Mouse (Mus musculus): ENCODE results near the gene Gm28778. TPM values are rescaled to one million over a fixed set of nuclear protein-coding genes. Genes with fewer than 3 reads are reported as not detected.
"Not testable (repeated sequence)": the region's sequence is repeated elsewhere in the genome, so short reads cannot be mapped to it uniquely, and the experiment has no call there.

Gene Gm28778
- polyA plus RNA-seq (2014; fragmentation: Nextera tagmentation; extraction: Ambion mirVana) = not detected in 2 replicates

GRCm38 (mm10) chr1:53296581-53297383 lies at the start of gene Gm28778, which contains the start of the genes Pms1 and Ormdl1:
TSS of gene Gm28778 (plus strand) at chr1:53297111.
TSS of gene Pms1 (minus strand) at chr1:53297018.
TSS of gene Ormdl1 (plus strand) at chr1:53297095.
- ATAC-seq (ENCODE audit: low FRiP score) (peak; percentile 100), DNase-seq (ENCODE audit: low spot score) (peak; percentile 95)
- H3K4me1 ChIP-seq (replicated peaks; ENCODE audit: control insufficient read depth, insufficient read depth, low read length) = peaks cover 5% of the 10 kb centered on the region; the same call in 1 of the 2 replicates
- peak within 1 kb of the TSS; percentile 84 for H3K4me3 ChIP-seq (replicated peaks; ENCODE audit: low read length)
- H3K4me2 ChIP-seq (replicated peaks) = peak within 1 kb of the TSS; percentile 77
- under 1% methylated on average over 66 of the region's 66 CpGs for WGBS
- H3K36me3 ChIP-seq (replicated peaks; ENCODE audit: control insufficient read depth, insufficient read depth) = no peaks in the 10 kb centered on the region; the same call in 1 of the 2 replicates
- H3K27ac ChIP-seq = peak within 1 kb of the TSS; percentile 79
- no peaks in the 10 kb centered on the region for H3K9me3 ChIP-seq (ENCODE audit: control insufficient read depth, low read length)
- H3K9ac ChIP-seq = peak within 1 kb of the TSS; percentile 74
- H3K27me3 ChIP-seq (ENCODE audit: control insufficient read depth, insufficient read depth, low read length) = no peaks in the 10 kb centered on the region

DNA sequence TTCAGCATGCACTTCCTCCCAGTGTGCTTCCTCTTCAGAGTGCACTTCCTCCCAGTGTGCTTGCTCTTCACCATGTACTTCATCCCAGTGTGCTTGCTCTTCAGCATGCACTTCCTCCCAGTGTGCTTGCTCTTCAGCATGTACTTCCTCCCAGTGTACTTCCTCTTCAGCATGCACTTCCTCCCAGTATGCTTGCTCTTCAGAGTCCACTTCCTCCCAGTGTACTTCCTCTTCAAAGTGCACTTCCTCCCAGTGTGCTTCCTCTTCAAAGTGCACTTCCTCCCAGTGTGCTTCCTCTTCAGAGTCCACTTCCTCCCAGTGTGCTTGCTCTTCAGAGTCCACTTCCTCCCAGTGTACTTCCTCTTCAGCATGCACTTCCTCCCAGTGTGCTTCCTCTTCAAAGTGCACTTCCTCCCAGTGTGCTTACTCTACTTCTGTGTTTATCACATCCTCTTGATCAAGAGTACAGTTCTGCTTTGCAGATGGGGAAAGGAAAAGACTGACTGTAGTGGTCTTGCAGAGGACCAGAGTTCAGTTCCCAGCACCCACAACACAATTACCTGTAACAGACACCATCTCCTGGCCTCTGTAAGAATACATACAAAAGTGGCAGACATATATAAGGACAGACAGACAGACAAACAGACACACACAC lies 31.8 kb upstream of the Gm28778 start:
- ATAC-seq (ENCODE audit: low FRiP score); H3K4me3 ChIP-seq (replicated peaks; ENCODE audit: low read length); H3K9ac ChIP-seq; H3K9me3 ChIP-seq (ENCODE audit: control insufficient read depth, low read length); H3K27me3 ChIP-seq (ENCODE audit: control insufficient read depth, insufficient read depth, low read length); DNase-seq (ENCODE audit: low spot score); H3K27ac ChIP-seq; H3K4me1 ChIP-seq (replicated peaks; ENCODE audit: control insufficient read depth, insufficient read depth, low read length); H3K4me2 ChIP-seq (replicated peaks); H3K36me3 ChIP-seq (replicated peaks; ENCODE audit: control insufficient read depth, insufficient read depth): not testable (repeated sequence)

DNA sequence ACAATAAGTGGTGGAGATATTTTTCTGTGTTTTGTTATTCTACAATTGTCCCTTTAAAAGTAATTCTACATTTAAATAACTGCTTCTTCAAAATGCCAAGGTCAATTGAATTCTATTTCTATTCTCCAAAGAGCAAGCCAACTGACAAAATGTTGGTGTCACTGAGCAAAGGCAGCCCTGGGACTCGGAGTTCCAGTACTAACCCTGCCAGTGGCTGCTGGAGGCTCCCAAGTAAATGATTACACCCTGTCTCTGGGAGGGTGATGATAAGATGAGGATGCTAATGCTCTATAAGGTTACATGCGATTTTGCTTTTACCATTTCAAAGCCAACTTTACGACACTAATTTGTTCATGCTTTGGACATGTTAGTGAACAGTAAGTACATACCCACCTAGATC lies 27.0 kb upstream of the Gm28778 start:
- Histone ChIP-seq H3K9ac (no peak overlapping the region), H3K9me3 (ENCODE audit: control insufficient read depth, low read length) (no peaks in the 10 kb centered on the region), H3K27ac (no peak overlapping the region), H3K36me3 (replicated peaks; ENCODE audit: control insufficient read depth, insufficient read depth) (no peaks in the 10 kb centered on the region), H3K4me3 (replicated peaks; ENCODE audit: low read length) (no peak overlapping the region), H3K27me3 (ENCODE audit: control insufficient read depth, insufficient read depth, low read length) (no peaks in the 10 kb centered on the region), H3K4me1 (replicated peaks; ENCODE audit: control insufficient read depth, insufficient read depth, low read length) (no peaks in the 10 kb centered on the region), H3K4me2 (replicated peaks) (no peak overlapping the region)
- no peak for ATAC-seq (ENCODE audit: low FRiP score)
- 87% methylated on average over 3 of the region's 3 CpGs for WGBS
- no peak for DNase-seq (ENCODE audit: low spot score)

DNA sequence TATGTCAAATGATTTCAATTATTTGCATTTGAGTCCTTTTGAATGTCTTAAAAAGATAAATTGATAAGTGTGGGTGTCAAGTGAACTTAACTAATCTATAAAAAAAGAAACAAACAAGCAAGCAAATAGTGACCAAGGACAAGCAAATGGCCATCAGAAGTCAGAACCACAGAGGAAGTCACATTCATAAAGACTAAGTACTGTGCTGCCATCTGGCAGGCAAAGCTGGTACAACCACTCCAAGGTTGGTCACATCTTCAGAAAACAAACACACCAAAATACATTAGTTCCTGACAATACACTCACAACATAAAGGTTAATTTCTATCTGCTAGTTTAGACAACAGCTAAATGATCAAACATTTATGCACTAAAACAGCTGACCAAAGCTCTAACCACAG lies 24.3 kb upstream of the Gm28778 start:
- ATAC-seq (ENCODE audit: low FRiP score) (peak; percentile 51; the same call in 1 of the 2 replicates), DNase-seq (ENCODE audit: low spot score) (peak; percentile 43)
- Histone ChIP-seq H3K9me3 (ENCODE audit: control insufficient read depth, low read length) (no peaks in the 10 kb centered on the region), H3K9ac (no peak overlapping the region), H3K27me3 (ENCODE audit: control insufficient read depth, insufficient read depth, low read length) (no peaks in the 10 kb centered on the region), H3K4me1 (replicated peaks; ENCODE audit: control insufficient read depth, insufficient read depth, low read length) (no peaks in the 10 kb centered on the region), H3K27ac (no peak overlapping the region), H3K4me2 (replicated peaks) (no peak overlapping the region), H3K36me3 (replicated peaks; ENCODE audit: control insufficient read depth, insufficient read depth) (no peaks in the 10 kb centered on the region), H3K4me3 (replicated peaks; ENCODE audit: low read length) (no peak overlapping the region)

GRCm38 (mm10) chr1:53291197-53291596 lies 5.7 kb upstream of the Gm28778 start:
- no peaks in the 10 kb centered on the region for H3K4me1 ChIP-seq (replicated peaks; ENCODE audit: control insufficient read depth, insufficient read depth, low read length)
- no peak overlapping the region for H3K4me2 ChIP-seq (replicated peaks)
- no peaks in the 10 kb centered on the region for H3K9me3 ChIP-seq (ENCODE audit: control insufficient read depth, low read length)
- H3K36me3 ChIP-seq (replicated peaks; ENCODE audit: control insufficient read depth, insufficient read depth) = no peaks in the 10 kb centered on the region
- DNase-seq (ENCODE audit: low spot score) (no peak), ATAC-seq (ENCODE audit: low FRiP score) (no peak)
- WGBS = 88% methylated on average over 3 of the region's 3 CpGs
- no peak overlapping the region for H3K9ac ChIP-seq
- H3K4me3 ChIP-seq (replicated peaks; ENCODE audit: low read length) = no peak overlapping the region
- no peaks in the 10 kb centered on the region for H3K27me3 ChIP-seq (ENCODE audit: control insufficient read depth, insufficient read depth, low read length)
- no peak overlapping the region for H3K27ac ChIP-seq

DNA sequence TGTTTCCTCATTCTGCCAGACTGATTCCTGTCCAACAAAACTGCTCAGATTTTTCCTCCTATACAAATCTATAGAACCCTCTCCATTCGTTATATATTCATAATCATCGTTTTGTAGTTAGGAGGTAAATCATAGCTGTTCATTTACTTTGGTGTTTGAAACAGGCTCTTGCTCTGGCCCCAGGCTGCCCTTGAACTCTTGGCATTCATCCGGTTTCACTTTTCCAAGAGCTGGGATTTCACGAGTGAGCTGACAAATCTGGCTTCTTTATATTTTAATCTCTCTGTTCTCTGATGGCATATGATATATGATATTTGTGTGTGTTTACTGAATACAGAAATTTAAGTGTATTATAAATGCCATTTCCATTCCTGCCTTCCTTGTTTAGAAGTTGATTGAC lies 3.6 kb downstream of the Gm28778 start:
- Histone ChIP-seq H3K4me1 (replicated peaks; ENCODE audit: control insufficient read depth, insufficient read depth, low read length) (peaks cover 5% of the 10 kb centered on the region; the same call in 1 of the 2 replicates), H3K27me3 (ENCODE audit: control insufficient read depth, insufficient read depth, low read length) (no peaks in the 10 kb centered on the region), H3K36me3 (replicated peaks; ENCODE audit: control insufficient read depth, insufficient read depth) (peaks cover 7% of the 10 kb centered on the region), H3K9me3 (ENCODE audit: control insufficient read depth, low read length) (no peaks in the 10 kb centered on the region), H3K4me3 (replicated peaks; ENCODE audit: low read length) (no peak overlapping the region), H3K27ac (no peak overlapping the region), H3K9ac (no peak overlapping the region), H3K4me2 (replicated peaks) (no peak overlapping the region)
- ATAC-seq (ENCODE audit: low FRiP score) (no peak), DNase-seq (ENCODE audit: low spot score) (no peak)
- WGBS = 93% methylated on average over 4 of the region's 4 CpGs

DNA sequence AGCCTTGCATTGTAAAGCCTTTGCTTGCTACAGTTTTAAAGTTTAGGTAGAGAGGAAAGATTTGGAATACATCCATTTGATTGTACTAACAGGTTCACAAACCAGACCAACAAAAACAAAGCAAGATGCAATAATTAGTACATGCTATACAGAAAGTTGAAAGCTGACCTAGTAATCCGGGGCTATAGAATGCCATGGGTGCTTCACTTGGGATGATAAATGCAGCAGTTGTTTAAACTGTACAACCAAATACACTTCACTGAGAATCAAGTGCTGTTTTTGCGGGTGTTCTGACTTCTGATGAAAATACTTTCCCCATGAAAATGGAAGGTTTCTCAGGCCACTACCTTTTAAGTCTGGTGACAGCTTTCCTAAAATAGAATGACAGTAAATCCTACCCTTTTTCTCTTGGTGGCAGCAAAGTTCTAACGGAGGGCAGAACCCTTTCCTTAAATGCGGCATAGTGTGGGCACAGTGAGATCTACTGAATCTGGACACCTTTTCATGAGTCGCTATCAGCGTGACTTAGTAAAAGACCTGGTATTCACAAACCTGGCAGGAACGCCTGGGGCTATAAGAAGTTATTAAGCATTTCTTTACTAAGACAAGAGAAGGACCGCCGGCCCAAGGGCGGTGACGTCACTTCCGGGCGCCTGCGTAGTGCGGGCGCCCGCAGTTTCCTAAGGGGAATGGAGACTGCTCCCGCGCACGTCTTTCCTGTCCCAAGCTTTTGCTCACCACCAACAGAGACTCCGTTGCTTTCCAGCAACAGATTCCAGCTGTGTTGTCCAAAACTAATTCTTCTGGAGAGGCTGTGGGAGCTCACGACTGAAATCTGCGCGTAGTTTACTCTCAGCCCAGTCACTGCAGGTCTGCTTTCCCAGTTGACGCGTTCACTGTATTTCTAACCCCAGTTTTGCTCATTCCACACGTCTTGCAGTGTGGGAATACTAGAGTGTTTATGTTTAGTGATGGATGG lies 16.4 kb downstream of the Gm28778 start, which contains the start of gene Osgepl1:
Gene Osgepl1 (plus strand): TSS at position 636 of the 979 bp plus-strand sequence.
- H3K4me2 ChIP-seq (replicated peaks) = peak within 1 kb of the TSS; percentile 61
- peaks cover 10% of the 10 kb centered on the region for H3K36me3 ChIP-seq (replicated peaks; ENCODE audit: control insufficient read depth, insufficient read depth)
- H3K4me1 ChIP-seq (replicated peaks; ENCODE audit: control insufficient read depth, insufficient read depth, low read length) = 0 out of 2 replicates have a peak, but pooled peaks cover 6% of the 10 kb centered on the region
- H3K9ac ChIP-seq = peak within 1 kb of the TSS; percentile 76
- H3K4me3 ChIP-seq (replicated peaks; ENCODE audit: low read length) = peak within 1 kb of the TSS; percentile 50
- peak; percentile 99 for ATAC-seq (ENCODE audit: low FRiP score)
- H3K9me3 ChIP-seq (ENCODE audit: control insufficient read depth, low read length) = no peaks in the 10 kb centered on the region
- peak within 1 kb of the TSS; percentile 83 for H3K27ac ChIP-seq
- WGBS = 3% methylated on average over 27 of the region's 27 CpGs
- DNase-seq (ENCODE audit: low spot score) = peak; percentile 91
- no peaks in the 10 kb centered on the region for H3K27me3 ChIP-seq (ENCODE audit: control insufficient read depth, insufficient read depth, low read length)

GRCm38 (mm10) chr1:53321662-53322344 lies 24.9 kb downstream of the Gm28778 start:
- H3K27ac ChIP-seq = no peak overlapping the region
- peaks cover 61% of the 10 kb centered on the region for H3K36me3 ChIP-seq (replicated peaks; ENCODE audit: control insufficient read depth, insufficient read depth)
- no peak overlapping the region for H3K4me2 ChIP-seq (replicated peaks)
- no peaks in the 10 kb centered on the region for H3K27me3 ChIP-seq (ENCODE audit: control insufficient read depth, insufficient read depth, low read length)
- H3K9ac ChIP-seq = no peak overlapping the region
- DNase-seq (ENCODE audit: low spot score) = no peak
- 98% methylated on average over 4 of the region's 4 CpGs for WGBS
- no peak for ATAC-seq (ENCODE audit: low FRiP score)
- H3K4me1 ChIP-seq (replicated peaks; ENCODE audit: control insufficient read depth, insufficient read depth, low read length) = no peaks in the 10 kb centered on the region
- no peaks in the 10 kb centered on the region for H3K9me3 ChIP-seq (ENCODE audit: control insufficient read depth, low read length)
- no peak overlapping the region for H3K4me3 ChIP-seq (replicated peaks; ENCODE audit: low read length)
